Mouse (Mus musculus) stomach, embryonic 15.5 days (tissue): ENCODE data around the gene Rhbdl3. TPM values are rescaled to one million over a fixed set of nuclear protein-coding genes. Genes with fewer than 3 reads are reported as not detected.

Experiments
- ATAC-seq: fragments of 200-750 bp; cut with Nextera tagmentation; 2 replicates; pipeline ENCODE4 v1.8.0; 2017; ENCODE audit warnings: low read depth, moderate number of reproducible peaks, moderate TSS enrichment; ENCODE audit not compliant: insufficient read depth, low FRiP score
- H3K27ac ChIP-seq: fragments of 300-500 bp; sonication (generic); 2 replicates; pipeline ENCODE4 v1.5.1; 2015; ENCODE audit warnings: mild to moderate bottlenecking, inconsistent platforms
- H3K27me3 ChIP-seq: fragments of 300-500 bp; sonication (generic); replicated peaks from 2 replicates; pipeline ENCODE4 v1.6.1; 2015; ENCODE audit warnings: inconsistent platforms
- H3K36me3 ChIP-seq: fragments of 300-500 bp; sonication (generic); 2 replicates; pipeline ENCODE4 v1.6.1; 2015; ENCODE audit warnings: inconsistent platforms
- H3K4me1 ChIP-seq: fragments of 300-500 bp; sonication (generic); 2 replicates; pipeline ENCODE4 v1.6.1; 2015; ENCODE audit warnings: inconsistent platforms
- H3K4me2 ChIP-seq: fragments of 300-500 bp; sonication (generic); 2 replicates; pipeline ENCODE4 v1.6.1; 2015; ENCODE audit warnings: mild to moderate bottlenecking, inconsistent platforms
- H3K4me3 ChIP-seq: fragments of 300-500 bp; sonication (generic); replicated peaks from 2 replicates; pipeline ENCODE4 v1.5.1; 2015; ENCODE audit warnings: inconsistent platforms
- H3K9ac ChIP-seq: fragments of 300-500 bp; sonication (generic); 2 replicates; pipeline ENCODE4 v1.6.1; 2015; ENCODE audit warnings: inconsistent platforms
- H3K9me3 ChIP-seq: fragments of 300-500 bp; sonication (generic); 2 replicates; pipeline ENCODE4 v1.6.1; 2016; ENCODE audit warnings: inconsistent platforms
- WGBS: fragments of 180-500 bp; shearing (Covaris S2); methylation state at CpG from one replicate; pipeline ENCODE4 v1.1.7; 2015; 5-methylcytosine and 5-hydroxymethylcytosine counted together
- polyA plus RNA-seq: library from polyadenylated mRNA; unstranded; fragments of >200 nt; fragmentation: Nextera tagmentation; extraction: Ambion mirVana; gene quantifications from 2 replicates; pipeline ENCODE4 v1.2.1, GENCODE M21; 2015

Gene Rhbdl3
- polyA plus RNA-seq: 4.1 and 4.5 TPM in 2 replicates

DNA sequence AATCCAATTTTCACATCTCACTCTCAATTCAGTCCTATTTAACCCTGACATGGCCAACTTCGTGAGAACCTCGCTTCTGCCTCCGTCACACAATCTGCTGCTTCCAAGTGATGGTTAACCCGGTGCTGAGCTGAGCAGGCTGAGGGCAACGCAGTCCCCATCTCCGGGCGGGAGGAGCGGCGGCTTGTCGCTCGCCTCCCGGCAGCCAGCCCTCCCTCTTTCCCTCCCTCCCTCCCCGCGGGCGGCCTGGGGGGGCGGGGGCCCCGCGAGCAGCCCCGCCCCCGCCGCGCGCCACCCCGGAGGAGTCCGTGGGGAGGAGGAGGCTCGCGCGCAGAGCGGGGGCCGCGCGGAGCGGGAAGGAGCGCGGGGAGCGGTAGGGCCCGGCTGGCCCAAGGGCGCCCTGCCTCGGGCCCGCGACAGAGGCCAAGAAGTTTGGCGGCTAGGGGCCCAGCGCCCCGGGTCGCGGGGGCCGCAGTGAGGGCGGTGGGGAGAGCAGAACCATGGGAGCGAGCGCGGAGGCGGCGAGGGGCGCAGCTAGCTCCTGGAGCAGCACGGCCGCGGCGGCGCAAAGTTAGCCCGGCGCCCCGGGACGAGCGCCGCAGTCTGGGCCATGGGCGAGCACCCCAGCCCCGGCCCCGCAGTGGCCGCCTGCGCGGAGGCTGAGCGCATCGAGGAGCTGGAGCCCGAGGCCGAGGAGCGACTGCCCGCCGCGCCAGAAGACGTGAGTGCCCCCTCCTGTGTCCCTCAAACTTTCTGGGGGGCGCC is at the start of gene Rhbdl3:
Gene Rhbdl3 (plus strand): TSS at position 362 of the 765 bp plus-strand sequence.
- no peaks in the 10 kb centered on the region for H3K9me3 ChIP-seq
- H3K27ac ChIP-seq: 0 out of 2 replicates have a peak within 1 kb of the TSS, but pooled peaks have one; percentile 26
- H3K4me3 ChIP-seq: peak within 1 kb of the TSS; percentile 55
- H3K27me3 ChIP-seq: peaks cover 19% of the 10 kb centered on the region
- peaks cover 18% of the 10 kb centered on the region for H3K4me1 ChIP-seq
- H3K36me3 ChIP-seq: no peaks in the 10 kb centered on the region
- peak within 1 kb of the TSS; percentile 42 for H3K9ac ChIP-seq
- H3K4me2 ChIP-seq: peak within 1 kb of the TSS; percentile 99
- under 1% methylated on average over 61 of the region's 81 CpGs for WGBS
- ATAC-seq: peak; percentile 58; the same call in 1 of the 2 replicates

DNA sequence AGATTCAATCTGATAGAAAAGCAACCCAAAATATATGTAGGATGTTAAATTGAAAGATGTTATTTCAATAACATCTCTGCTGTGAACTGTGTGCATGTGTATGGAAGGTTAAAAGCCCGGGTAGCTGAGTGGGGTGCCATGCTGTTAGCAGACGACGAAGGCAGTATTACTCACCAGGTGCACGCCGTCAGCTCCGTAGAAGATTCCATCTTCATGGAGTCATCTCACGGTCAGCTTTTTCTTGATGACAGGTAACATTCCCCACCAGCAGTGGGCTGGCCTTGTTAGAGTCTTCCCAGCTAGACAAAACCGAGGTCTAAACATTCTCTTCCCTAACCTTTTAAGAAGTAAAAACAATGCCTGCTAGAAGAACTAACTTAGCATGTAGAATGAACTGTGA is 36.6 kb upstream of the Rhbdl3 start:
- Histone ChIP-seq H3K36me3 (0 out of 2 replicates have a peak, but pooled peaks cover 5% of the 10 kb centered on the region), H3K9ac (no peak overlapping the region), H3K4me2 (no peak overlapping the region), H3K27me3 (no peaks in the 10 kb centered on the region), H3K27ac (no peak overlapping the region), H3K9me3 (no peaks in the 10 kb centered on the region), H3K4me3 (no peak overlapping the region), H3K4me1 (no peaks in the 10 kb centered on the region)
- 82% methylated on average over 8 of the region's 8 CpGs for WGBS
- no peak for ATAC-seq

GRCm38 (mm10) chr11:80271096-80271495 is 29.6 kb upstream of the Rhbdl3 start:
- no peak overlapping the region for H3K4me2 ChIP-seq
- no peaks in the 10 kb centered on the region for H3K4me1 ChIP-seq
- no peaks in the 10 kb centered on the region for H3K27me3 ChIP-seq
- no peak overlapping the region for H3K27ac ChIP-seq
- H3K9ac ChIP-seq: no peak overlapping the region
- no peaks in the 10 kb centered on the region for H3K9me3 ChIP-seq
- ATAC-seq: no peak
- no peaks in the 10 kb centered on the region for H3K36me3 ChIP-seq
- H3K4me3 ChIP-seq: no peak overlapping the region
- WGBS: 76% methylated on average over 5 of the region's 5 CpGs

- no peaks in the 10 kb centered on the region for H3K4me1 ChIP-seq
- WGBS: 57% methylated on average over 3 of the region's 3 CpGs
- no peaks in the 10 kb centered on the region for H3K9me3 ChIP-seq
Measured at GRCm38 (mm10) chr11:80275011-80275410, 25.7 kb upstream of the Rhbdl3 start.

DNA sequence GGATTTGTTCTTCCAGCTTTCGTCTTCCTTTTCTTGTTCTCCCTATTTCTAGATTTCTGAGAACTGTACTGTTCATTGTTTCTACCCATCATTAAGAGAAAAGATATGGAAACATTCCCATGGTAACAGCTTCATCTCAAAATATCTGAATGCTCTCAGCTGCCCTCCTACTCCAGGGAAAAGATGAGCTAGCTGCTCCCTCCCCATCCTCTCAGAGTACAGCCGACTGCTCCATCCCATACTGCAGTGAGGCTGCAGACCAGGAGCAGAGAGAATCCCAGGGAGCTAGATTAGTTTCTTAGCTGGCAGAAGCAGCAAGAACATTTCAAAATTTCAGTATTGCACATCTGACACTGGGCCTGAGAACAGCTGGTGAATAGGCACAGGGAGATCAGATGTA is 22.7 kb upstream of the Rhbdl3 start:
- 65% methylated on average over 2 of the region's 2 CpGs for WGBS
- Histone ChIP-seq H3K36me3 (no peaks in the 10 kb centered on the region), H3K9me3 (no peaks in the 10 kb centered on the region), H3K4me1 (no peaks in the 10 kb centered on the region), H3K27ac (no peak overlapping the region), H3K9ac (no peak overlapping the region), H3K27me3 (no peaks in the 10 kb centered on the region), H3K4me2 (no peak overlapping the region), H3K4me3 (no peak overlapping the region)
- ATAC-seq: no peak

More at GRCm38 (mm10) chr11:80275011-80275410, 25.7 kb upstream of the Rhbdl3 start:
- no peak for ATAC-seq
- Histone ChIP-seq H3K4me3 (no peak overlapping the region), H3K4me2 (no peak overlapping the region), H3K36me3 (no peaks in the 10 kb centered on the region), H3K27me3 (no peaks in the 10 kb centered on the region), H3K9ac (no peak overlapping the region), H3K27ac (no peak overlapping the region)

- Histone ChIP-seq H3K27ac (no peak overlapping the region), H3K36me3 (no peaks in the 10 kb centered on the region), H3K4me1 (no peaks in the 10 kb centered on the region), H3K27me3 (no peaks in the 10 kb centered on the region), H3K4me2 (no peak overlapping the region), H3K4me3 (no peak overlapping the region), H3K9ac (no peak overlapping the region), H3K9me3 (no peaks in the 10 kb centered on the region)
- 65% methylated on average over 3 of the region's 3 CpGs for WGBS
- ATAC-seq: no peak
Measured at GRCm38 (mm10) chr11:80283786-80284185, 16.9 kb upstream of the Rhbdl3 start.

GRCm38 (mm10) chr11:80284641-80285040 is 16.1 kb upstream of the Rhbdl3 start:
- no peak for ATAC-seq
- H3K4me3 ChIP-seq: no peak overlapping the region
- H3K27me3 ChIP-seq: no peaks in the 10 kb centered on the region
- H3K36me3 ChIP-seq: no peaks in the 10 kb centered on the region
- H3K4me1 ChIP-seq: peaks cover 4% of the 10 kb centered on the region; the same call in 1 of the 2 replicates
- no peak overlapping the region for H3K27ac ChIP-seq
- WGBS: 40% methylated on average over 6 of the region's 6 CpGs
- H3K9me3 ChIP-seq: no peaks in the 10 kb centered on the region
- H3K9ac ChIP-seq: no peak overlapping the region
- H3K4me2 ChIP-seq: no peak overlapping the region

GRCm38 (mm10) chr11:80287150-80287549 is 13.6 kb upstream of the Rhbdl3 start:
- H3K9ac ChIP-seq: no peak overlapping the region
- H3K27ac ChIP-seq: no peak overlapping the region
- no peaks in the 10 kb centered on the region for H3K27me3 ChIP-seq
- H3K4me3 ChIP-seq: no peak overlapping the region
- no peak overlapping the region for H3K4me2 ChIP-seq
- no peak for ATAC-seq
- peaks cover 15% of the 10 kb centered on the region; the same call in 1 of the 2 replicates for H3K4me1 ChIP-seq
- no peaks in the 10 kb centered on the region for H3K9me3 ChIP-seq
- 15% methylated on average over 5 of the region's 5 CpGs for WGBS
- H3K36me3 ChIP-seq: no peaks in the 10 kb centered on the region

- Histone ChIP-seq H3K9ac (no peak overlapping the region), H3K36me3 (no peaks in the 10 kb centered on the region), H3K27ac (peak overlapping the region; percentile 74), H3K9me3 (no peaks in the 10 kb centered on the region), H3K27me3 (0 out of 2 replicates have a peak, but pooled peaks cover 8% of the 10 kb centered on the region), H3K4me3 (peak overlapping the region; percentile 25), H3K4me2 (peak overlapping the region; percentile 56), H3K4me1 (peaks cover 15% of the 10 kb centered on the region; the same call in 1 of the 2 replicates)
- peak; percentile 87 for ATAC-seq
- WGBS: 2% methylated on average over 23 of the region's 23 CpGs
Measured at GRCm38 (mm10) chr11:80289701-80290445, 10.8 kb upstream of the Rhbdl3 start.

DNA sequence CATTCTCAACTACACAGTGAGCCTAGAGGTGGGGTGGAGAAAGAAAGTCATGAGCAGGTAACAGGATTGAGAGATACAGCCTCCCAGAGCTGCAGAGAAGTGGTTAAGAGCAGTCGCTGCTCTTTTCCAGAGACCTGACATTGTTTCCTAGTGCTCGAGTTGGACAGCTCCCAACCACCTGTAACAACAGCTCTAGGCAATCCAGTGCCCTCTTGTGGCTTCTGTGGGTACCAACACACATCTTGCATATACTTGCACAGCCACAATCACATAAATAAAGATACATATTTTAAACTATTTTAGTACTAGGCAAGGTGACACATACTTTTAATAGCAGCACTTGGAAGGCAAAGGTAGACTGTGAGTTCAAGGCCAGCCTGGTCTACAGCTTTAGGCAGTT is 9.7 kb upstream of the Rhbdl3 start:
- Histone ChIP-seq H3K9ac (no peak overlapping the region), H3K4me3 (no peak overlapping the region), H3K4me1 (peaks cover 15% of the 10 kb centered on the region; the same call in 1 of the 2 replicates), H3K27me3 (0 out of 2 replicates have a peak, but pooled peaks cover 11% of the 10 kb centered on the region), H3K36me3 (no peaks in the 10 kb centered on the region), H3K9me3 (no peaks in the 10 kb centered on the region), H3K27ac (no peak overlapping the region), H3K4me2 (no peak overlapping the region)
- ATAC-seq: no peak
- WGBS: 69% methylated on average over 2 of the region's 2 CpGs

- H3K4me3 ChIP-seq: no peak overlapping the region
- WGBS: 64% methylated on average over 7 of the region's 7 CpGs
- H3K9ac ChIP-seq: no peak overlapping the region
- no peaks in the 10 kb centered on the region for H3K36me3 ChIP-seq
- H3K4me1 ChIP-seq: peaks cover 15% of the 10 kb centered on the region; the same call in 1 of the 2 replicates
- no peaks in the 10 kb centered on the region for H3K9me3 ChIP-seq
- no peak overlapping the region for H3K27ac ChIP-seq
- ATAC-seq: no peak
- H3K4me2 ChIP-seq: no peak overlapping the region
- H3K27me3 ChIP-seq: 0 out of 2 replicates have a peak, but pooled peaks cover 13% of the 10 kb centered on the region
Measured at GRCm38 (mm10) chr11:80292463-80292862, 8.2 kb upstream of the Rhbdl3 start.

DNA sequence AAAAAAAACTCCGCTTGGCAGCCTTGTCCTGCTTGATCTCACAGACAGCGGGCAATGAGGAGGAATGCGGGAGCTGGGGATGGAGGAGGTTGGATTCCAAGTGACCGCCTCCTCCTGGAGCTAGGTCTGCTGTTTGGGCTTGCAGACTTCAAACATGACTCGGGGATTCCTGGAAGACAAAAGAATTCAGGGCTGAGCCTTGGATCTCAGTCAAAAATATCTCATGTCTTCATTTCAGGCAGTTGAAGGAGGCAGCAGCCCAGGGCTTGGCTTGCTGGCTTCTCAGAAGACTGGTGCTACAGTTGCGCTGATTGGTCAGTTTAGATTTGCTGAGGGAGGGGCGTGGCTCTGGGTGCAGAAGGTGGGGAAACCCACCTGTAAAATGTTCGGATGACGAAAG is 5.6 kb upstream of the Rhbdl3 start:
- 20% methylated on average over 9 of the region's 9 CpGs for whole genome bisulfite sequencing
- no peaks in the 10 kb centered on the region for H3K9me3 ChIP-seq
- no peak overlapping the region for H3K4me2 ChIP-seq

More for the DNA sequence above, 5.6 kb upstream of the Rhbdl3 start:
- Histone ChIP-seq H3K4me3 (no peak overlapping the region), H3K27ac (no peak overlapping the region), H3K9ac (no peak overlapping the region), H3K4me1 (peaks cover 7% of the 10 kb centered on the region; the same call in 1 of the 2 replicates), H3K27me3 (peaks cover 15% of the 10 kb centered on the region), H3K36me3 (no peaks in the 10 kb centered on the region)
- ATAC-seq: no peak
